Mouse (Mus musculus) kidney, postnatal 4 days (tissue): ENCODE data around the gene Igf1r.
"Not testable (repeated sequence)": the region's sequence is repeated elsewhere in the genome, so short reads cannot be mapped to it uniquely, and the experiment has no call there.

Experiments
- DNase-seq, 2 experiments: peaks; one replicate each; pipeline ENCODE4 v3.0.0; 2021; ENCODE audit warnings: mixed read lengths in 2 of 2

The Igf1r gene

GRCm38 (mm10) chr7:68239220-68239827, 286.7 kb downstream of the Igf1r start:
- DNase-seq = no peak

GRCm38 (mm10) chr7:68241205-68241604, 288.6 kb downstream of the Igf1r start:
- no peak for DNase-seq

DNA sequence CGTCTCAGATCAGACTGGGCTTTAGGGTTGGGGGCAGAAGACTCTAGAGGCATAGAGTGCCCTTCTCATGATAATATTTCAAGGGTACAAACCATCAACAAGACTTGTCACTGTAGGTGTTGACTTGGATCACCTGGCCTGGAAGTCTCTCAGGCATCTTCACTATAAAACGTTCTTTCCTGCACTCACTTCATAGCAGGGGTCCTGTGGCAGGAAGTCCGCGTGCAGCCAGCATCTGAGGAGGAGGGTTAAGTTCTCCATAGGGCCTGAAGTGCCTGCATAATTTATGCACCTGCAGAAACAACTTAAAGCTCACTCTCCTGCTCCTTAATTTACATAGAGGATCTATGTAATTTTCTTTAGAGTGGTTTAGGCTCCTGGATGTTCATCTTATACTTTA, 293.1 kb downstream of the Igf1r start:
- DNase-seq = no peak

- no peak for DNase-seq
Observed at GRCm38 (mm10) chr7:68246249-68246648, 293.6 kb downstream of the Igf1r start.

GRCm38 (mm10) chr7:68250411-68250810, 297.8 kb downstream of the Igf1r start:
- no peak for DNase-seq

DNA sequence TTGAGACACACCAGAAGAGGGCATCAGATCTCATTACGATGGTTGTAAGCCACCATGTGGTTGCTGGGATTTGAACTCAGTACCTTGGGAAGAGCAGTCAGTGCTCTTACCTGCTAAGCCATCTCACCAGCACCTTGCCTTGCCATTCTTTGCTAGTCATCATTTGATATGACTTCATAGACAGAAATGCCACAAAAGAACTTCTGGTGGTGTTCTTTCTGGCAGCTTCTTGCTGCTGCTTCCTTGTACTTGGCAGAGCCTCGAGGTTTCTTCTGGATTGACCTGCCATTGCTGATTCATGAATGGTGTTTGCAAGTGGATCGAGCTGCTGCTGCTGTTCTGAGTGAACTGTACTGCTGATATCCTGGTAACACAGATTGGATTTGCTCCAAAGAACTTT, 298.3 kb downstream of the Igf1r start:
- no peak for DNase-seq

DNA sequence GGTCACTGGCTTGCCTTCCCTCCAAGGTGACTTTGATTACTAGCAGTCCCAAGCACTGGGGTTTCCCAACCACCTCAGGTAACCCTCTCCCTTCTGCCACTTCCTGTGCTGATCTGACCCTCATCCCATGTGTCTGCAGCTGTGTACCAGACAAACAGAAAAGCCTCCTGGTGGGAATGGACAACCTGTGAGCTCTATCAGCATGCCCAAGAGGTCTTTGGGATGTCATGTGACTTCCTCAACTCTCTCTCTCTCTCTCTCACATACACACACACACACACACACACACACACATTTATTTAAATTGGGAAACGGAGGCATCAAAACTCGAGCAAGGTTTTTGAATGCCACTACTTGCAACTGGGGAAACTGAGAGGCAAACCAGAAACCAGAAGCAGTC, 305.1 kb downstream of the Igf1r start:
- DNase-seq = no peak

- DNase-seq = no peak
Observed at GRCm38 (mm10) chr7:68258326-68259150, 305.9 kb downstream of the Igf1r start.

DNA sequence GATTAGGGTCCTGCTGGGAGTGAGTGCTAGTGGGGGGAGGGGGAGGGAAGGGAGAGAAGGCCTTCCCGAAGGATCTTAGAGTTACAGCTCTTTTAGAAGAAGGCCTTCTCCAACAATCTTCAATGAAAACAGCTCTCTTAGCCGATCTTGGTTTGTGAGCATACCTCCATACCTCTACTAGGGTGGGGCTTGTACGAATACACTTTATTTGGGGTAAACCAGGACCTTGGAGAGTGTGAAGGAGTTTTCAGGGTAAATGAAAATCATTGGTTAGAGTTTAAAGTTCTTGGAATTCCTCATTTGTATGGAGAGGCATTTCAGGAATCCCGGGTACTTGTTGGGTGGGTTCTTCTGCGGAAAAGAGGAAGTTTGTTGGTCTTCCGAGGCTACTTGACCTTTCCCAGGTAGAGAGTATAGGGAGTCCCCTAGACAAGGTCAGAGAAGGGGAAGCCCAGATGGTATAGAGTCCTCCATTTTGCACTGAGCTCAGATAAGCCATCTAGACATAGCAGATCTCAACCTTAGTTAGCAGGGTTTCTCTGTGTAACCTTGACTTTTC, 307.0 kb downstream of the Igf1r start:
- no peak for DNase-seq

DNA sequence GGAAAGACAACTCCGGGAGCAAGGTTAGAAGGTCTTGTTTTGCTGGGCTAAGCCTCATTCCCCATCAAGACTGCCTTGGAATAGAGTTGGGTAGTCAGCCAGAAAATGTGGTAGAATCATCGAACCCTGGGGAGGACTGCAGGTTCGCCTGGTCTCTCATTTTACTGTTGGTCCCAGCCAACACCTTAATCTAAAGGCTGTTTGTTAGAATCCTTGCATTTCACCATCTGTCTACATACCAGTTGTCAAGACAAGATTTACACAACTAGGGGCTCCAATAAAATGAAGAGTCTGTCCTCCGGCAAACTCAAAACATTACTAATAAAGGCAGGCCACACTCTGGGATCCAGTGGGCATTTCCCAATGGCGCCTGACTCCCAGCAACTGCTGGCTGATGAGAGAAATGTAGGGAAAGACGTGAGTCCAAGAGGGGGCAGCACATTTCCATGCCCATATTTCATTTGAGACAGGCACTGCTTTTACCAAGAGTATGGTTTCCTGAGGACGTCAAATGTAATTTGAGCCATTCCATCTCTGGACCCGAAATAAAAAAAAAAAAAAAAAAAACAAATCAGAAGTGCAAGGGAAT, 310.1 kb downstream of the Igf1r start:
- peak in 1 of 2 experiments; percentile 31 for DNase-seq

DNA sequence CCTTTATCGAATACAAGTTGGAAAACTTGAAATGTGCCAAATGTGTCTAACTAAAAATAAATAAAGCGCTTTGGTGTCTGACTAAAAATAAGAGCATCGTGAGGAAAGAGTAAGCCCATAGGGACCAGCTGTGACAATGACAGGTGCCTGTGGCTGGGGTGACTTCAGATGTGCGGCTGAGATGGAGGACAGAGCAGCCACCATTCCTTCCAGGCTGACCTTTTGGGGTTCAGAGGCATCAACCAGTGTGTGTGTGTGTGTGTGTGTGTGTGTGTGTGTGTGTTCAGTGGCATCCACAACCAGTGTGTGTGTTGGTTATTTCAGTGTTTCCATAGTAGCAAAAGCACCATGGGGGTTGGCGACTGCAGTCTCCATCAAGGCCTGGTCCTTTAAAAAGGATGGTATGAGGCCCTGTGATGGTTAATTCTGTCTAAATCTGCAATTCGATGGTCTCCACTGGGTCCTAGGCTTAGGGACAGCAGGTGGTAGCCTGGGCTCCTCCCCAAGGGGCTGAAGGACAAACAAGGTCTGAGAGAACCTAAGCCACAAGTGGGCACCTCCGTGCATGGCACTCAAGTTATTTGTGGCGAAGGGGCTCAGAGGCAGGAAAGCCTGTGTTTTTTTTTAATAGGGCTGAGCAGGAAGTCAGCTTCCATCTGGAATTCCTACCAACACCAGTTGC, 310.9 kb downstream of the Igf1r start:
- no peak for DNase-seq

DNA sequence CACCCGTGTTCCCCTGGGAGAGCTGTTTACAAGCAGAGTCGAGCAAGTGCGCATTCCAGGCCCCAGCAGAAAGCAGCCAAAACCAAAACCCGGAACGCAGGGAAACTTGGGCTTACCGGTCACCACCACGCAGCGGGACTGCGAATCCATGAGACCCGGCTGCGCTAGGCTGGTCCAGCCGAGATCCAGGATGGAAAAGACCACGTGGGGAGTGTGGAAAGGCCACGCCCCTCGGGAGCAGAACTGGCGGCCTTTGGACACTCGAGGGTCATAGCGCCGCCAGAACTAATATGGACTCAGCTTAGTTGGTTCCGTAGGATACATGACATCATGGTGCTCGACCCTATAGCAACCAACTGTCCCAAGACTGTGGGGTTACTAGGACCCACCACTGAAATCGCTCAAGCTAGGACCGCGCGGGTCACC, 311.4 kb downstream of the Igf1r start, which contains the start of gene Pgpep1l:
Gene Pgpep1l (minus strand): TSS at position 206 of the 426 bp plus-strand sequence.
- peak; percentile 71 to 83 for DNase-seq

DNA sequence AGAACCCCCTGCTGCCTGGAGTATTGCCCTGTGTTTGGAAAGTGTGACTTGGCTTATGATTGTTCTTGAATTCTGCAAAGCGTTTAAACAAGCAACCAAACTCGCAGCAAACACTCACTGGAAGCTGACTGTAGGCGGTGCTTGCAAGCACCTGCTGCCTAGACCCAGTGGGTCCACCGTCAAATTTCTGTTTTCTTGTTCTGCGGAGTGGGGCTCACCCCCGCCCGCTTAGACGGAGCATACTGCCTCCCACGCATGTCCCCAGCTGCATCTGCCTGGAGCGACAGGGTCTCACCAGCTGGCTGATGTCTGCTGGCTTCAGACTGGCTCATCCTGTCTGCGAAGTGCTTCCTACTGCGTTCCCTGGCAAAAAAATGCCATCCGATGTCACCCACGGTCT, 311.9 kb downstream of the Igf1r start:
- DNase-seq = peak; percentile 83 to 88

- peak in 1 of 2 experiments; percentile 22 for DNase-seq
Observed at GRCm38 (mm10) chr7:68265391-68265790, 312.8 kb downstream of the Igf1r start.

DNA sequence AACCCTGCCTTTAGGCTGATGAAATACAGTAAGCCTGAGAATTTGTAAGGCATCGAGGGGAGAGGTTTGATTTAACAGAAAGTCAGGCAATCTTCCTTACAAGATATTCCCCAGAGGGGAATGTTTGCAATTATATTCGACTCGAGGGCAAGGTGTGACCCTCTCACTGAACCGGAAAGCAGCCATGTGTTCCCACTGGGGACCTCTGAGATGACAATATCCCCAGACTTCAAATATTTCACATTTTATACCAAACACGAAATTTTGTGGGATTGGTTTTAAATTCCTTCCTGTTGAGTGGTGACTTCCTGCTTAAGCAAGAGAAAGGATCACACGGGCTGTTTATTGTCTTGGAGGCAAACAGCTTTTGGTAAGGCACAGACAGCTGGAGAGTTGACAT, 314.1 kb downstream of the Igf1r start:
- DNase-seq = no peak

- no peak for DNase-seq
Observed at GRCm38 (mm10) chr7:68270551-68270950, 317.9 kb downstream of the Igf1r start.

DNA sequence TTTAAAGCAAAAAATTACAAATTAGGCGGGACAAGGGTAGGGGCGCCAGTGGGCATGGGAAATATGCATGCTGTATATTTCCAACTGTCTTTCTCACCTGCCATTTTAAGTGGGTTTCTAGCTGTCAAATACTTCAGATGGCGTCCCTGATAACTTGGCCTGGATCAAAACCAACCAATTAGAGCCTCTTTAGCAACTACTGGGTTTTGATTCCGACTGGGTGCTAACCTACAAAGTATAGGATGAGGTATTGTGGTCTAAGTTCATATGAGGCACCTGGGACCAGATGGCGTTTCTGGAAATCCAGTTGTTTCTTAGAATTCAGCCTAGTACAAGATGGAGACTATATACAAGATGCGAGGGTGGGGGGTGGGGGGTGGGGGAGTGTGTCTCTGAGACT, 319.2 kb downstream of the Igf1r start:
- DNase-seq = no peak

- no peak for DNase-seq
Observed at GRCm38 (mm10) chr7:68272607-68273006, 320.0 kb downstream of the Igf1r start.

- DNase-seq = no peak
Observed at GRCm38 (mm10) chr7:68273515-68273914, 320.9 kb downstream of the Igf1r start, which contains the start of gene Fam169b. TSS of gene Fam169b (plus strand) at chr7:68273839.

DNA sequence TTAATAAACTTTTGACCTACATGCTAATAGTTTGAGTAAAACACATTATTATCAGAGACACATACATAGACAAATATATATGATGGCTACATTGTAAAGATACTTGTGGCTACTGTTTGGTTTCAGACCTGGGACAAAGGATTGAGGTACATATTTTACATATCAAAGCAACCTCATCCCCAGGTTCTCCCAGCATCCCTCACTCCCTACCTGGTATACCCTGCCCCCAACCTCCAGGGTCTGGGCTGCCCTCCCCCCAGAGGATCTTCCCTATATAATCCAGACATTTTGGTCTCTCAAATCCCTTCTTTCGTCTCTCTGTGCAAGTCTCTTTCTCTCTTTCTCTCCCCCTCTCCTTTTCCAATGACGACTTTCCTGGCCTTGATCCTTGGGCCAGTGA, 321.6 kb downstream of the Igf1r start:
- no peak for DNase-seq

DNA sequence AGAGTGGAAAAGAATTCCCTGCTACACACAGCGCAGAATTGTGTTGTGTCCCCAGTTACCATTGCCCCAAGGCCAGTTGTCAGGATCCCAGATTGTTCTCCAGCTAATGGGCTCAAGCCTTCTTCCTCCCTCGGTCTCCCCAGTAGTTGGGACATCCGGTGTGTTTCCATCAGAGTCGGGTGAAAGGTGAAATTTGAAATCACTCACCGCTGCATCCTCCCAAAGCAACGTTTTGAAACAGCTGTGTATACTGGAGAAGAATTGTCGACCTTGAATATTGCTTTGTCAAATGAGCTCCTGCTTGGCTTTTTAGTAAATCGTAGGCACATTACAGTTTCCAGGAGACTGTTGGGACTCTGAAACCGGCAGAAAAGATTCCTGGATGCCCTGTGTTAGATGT, 322.3 kb downstream of the Igf1r start:
- DNase-seq = no peak

- not testable (repeated sequence) for DNase-seq
Observed at GRCm38 (mm10) chr7:68275445-68275837, 322.8 kb downstream of the Igf1r start.
